Mouse (Mus musculus): ENCODE results near the gene Ankra2.
A peak's percentile ranks its signal among the peaks of the same experiment; 100 is the strongest.

The Ankra2 gene

GRCm38 (mm10) chr13:98296072-98296471, 33.2 kb downstream of the Ankra2 start:
- no peak for DNase-seq (ENCODE audit: low spot score in 2 of 2)

GRCm38 (mm10) chr13:98297883-98298482, 35.1 kb downstream of the Ankra2 start:
- no peak for DNase-seq (ENCODE audit: low spot score in 2 of 2)

- peak; percentile 69 to 76 for DNase-seq (ENCODE audit: low spot score in 2 of 2)
These were observed 36.2 kb downstream of the Ankra2 start for GRCm38 (mm10) chr13:98298833-98299758.

- no peak for DNase-seq (ENCODE audit: low spot score in 2 of 2)
These were observed 42.4 kb downstream of the Ankra2 start for GRCm38 (mm10) chr13:98305257-98305656.

- DNase-seq (ENCODE audit: low spot score in 2 of 2), result no peak
These were observed 43.5 kb downstream of the Ankra2 start for GRCm38 (mm10) chr13:98306393-98306792.

GRCm38 (mm10) chr13:98306852-98307475, 44.1 kb downstream of the Ankra2 start:
- no peak for DNase-seq (ENCODE audit: low spot score in 2 of 2)

GRCm38 (mm10) chr13:98308004-98308403, 45.1 kb downstream of the Ankra2 start:
- DNase-seq (ENCODE audit: low spot score in 2 of 2), result no peak

- DNase-seq (ENCODE audit: low spot score in 2 of 2), result no peak
These were observed 45.9 kb downstream of the Ankra2 start for GRCm38 (mm10) chr13:98308724-98309123.

GRCm38 (mm10) chr13:98311597-98311996, 48.7 kb downstream of the Ankra2 start:
- no peak for DNase-seq (ENCODE audit: low spot score in 2 of 2)

GRCm38 (mm10) chr13:98313631-98314030, 50.8 kb downstream of the Ankra2 start:
- no peak for DNase-seq (ENCODE audit: low spot score in 2 of 2)

GRCm38 (mm10) chr13:98315124-98315523, 52.2 kb downstream of the Ankra2 start:
- DNase-seq (ENCODE audit: low spot score in 2 of 2), result no peak

GRCm38 (mm10) chr13:98316140-98316479, 53.2 kb downstream of the Ankra2 start:
- DNase-seq (ENCODE audit: low spot score in 2 of 2), result no peak

- DNase-seq (ENCODE audit: low spot score in 2 of 2), result peak; percentile 87 to 91
These were observed 53.8 kb downstream of the Ankra2 start, which contains the start of gene Btf3 for GRCm38 (mm10) chr13:98316480-98317245. Btf3 (minus strand) TSS chr13:98317006.

- DNase-seq (ENCODE audit: low spot score in 2 of 2), result no peak
These were observed 54.4 kb downstream of the Ankra2 start for GRCm38 (mm10) chr13:98317246-98317677.

GRCm38 (mm10) chr13:98317911-98318310, 55.0 kb downstream of the Ankra2 start:
- no peak for DNase-seq (ENCODE audit: low spot score in 2 of 2)

Measured in frontal cortex, postnatal 25 days (tissue).